Mouse (Mus musculus): ENCODE results near the gene Paqr9. TPM values are rescaled to one million over a fixed set of nuclear protein-coding genes. Genes with fewer than 3 reads are reported as not detected.

The Paqr9 gene
- polyA plus RNA-seq, 1 experiment from 2014 or later = 0.17 TPM

DNA sequence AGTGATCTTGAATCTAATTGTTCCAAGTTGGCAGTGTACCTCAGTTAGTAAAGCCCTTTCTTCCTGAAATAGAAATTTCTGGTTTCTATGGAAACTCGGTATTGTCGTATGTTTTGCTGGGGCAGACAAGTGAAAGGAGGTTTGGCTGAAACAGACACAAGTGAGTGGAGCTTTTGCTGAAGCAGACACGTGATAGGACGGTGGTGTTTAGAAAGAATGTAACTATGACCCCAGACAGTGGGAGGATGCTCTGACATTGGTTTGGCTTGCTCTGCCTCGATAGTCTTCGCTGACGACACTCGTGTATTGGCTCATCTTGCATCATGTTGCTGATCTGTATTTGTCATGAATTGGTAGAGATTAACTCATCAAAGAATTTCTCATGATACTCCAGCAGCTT, 38.4 kb upstream of the Paqr9 start:
- DNase-seq (ENCODE audit: low spot score) (no peak), ATAC-seq (ENCODE audit: insufficient number of reproducible peaks, low FRiP score, low TSS enrichment, low read depth) (no peak)
- Histone ChIP-seq H3K4me3 (ENCODE audit: low read depth, low read length) (no peak overlapping the region), H3K36me3 (ENCODE audit: control insufficient read depth, insufficient read depth, low read length) (no peaks in the 10 kb centered on the region), H3K27me3 (ENCODE audit: control insufficient read depth, insufficient read depth, low read length) (no peaks in the 10 kb centered on the region), H3K4me1 (ENCODE audit: control insufficient read depth, insufficient read depth, low read length) (no peaks in the 10 kb centered on the region), H3K9ac (ENCODE audit: low read length) (no peak overlapping the region), H3K27ac (replicated peaks; ENCODE audit: low read depth, low read length) (no peak overlapping the region), H3K4me2 (ENCODE audit: low read depth, severe bottlenecking) (no peak overlapping the region), H3K9me3 (ENCODE audit: control insufficient read depth, low read length) (no peaks in the 10 kb centered on the region)
- 93% methylated on average over 8 of the region's 8 CpGs for WGBS

DNA sequence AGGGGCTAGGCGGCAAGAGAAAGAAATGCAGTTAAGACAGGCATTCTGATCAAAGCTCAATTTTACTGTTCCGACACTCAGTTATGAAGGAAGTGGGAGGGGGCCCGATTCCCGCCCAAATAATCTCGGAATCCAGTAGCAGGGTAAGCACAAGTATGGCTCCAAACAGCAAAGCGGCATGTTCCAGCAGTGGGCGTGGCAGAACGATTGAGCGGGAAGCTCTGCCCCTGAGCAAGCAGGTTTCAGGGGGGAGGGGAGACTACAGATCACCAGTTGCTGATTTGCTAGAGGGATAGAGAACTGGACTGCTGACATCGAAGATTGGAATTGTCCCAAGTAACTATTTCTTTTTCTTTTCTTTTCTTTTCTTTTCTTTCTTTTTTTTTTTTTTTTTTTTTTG, 37.9 kb upstream of the Paqr9 start:
- WGBS = 49% methylated on average over 10 of the region's 10 CpGs
- ATAC-seq (ENCODE audit: insufficient number of reproducible peaks, low FRiP score, low TSS enrichment, low read depth) = no peak
- Histone ChIP-seq H3K27ac (replicated peaks; ENCODE audit: low read depth, low read length) (no peak overlapping the region), H3K4me2 (ENCODE audit: low read depth, severe bottlenecking) (no peak overlapping the region), H3K9me3 (ENCODE audit: control insufficient read depth, low read length) (no peaks in the 10 kb centered on the region), H3K9ac (ENCODE audit: low read length) (no peak overlapping the region), H3K36me3 (ENCODE audit: control insufficient read depth, insufficient read depth, low read length) (no peaks in the 10 kb centered on the region), H3K27me3 (ENCODE audit: control insufficient read depth, insufficient read depth, low read length) (no peaks in the 10 kb centered on the region), H3K4me3 (ENCODE audit: low read depth, low read length) (no peak overlapping the region), H3K4me1 (ENCODE audit: control insufficient read depth, insufficient read depth, low read length) (no peaks in the 10 kb centered on the region)
- peak; percentile 46 for DNase-seq (ENCODE audit: low spot score)

DNA sequence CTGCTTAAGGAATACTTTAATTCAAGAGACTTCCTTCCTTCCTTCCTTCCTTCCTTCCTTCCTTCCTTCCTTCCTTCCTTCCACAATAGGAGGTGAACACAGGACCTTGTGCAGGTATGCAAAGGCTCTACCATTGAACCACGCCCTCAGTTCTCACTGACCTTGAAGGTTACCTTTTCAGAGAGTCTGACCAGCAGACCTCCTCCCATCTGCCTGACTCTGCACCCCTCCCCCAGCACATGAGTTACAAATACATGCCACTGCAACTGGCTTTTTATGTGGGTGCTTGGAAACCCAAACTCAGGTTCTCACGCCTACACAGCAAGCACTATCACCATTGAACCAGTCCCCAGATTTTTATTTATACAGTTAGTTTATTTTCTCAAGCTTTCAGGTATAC, 36.9 kb upstream of the Paqr9 start:
- ATAC-seq (ENCODE audit: insufficient number of reproducible peaks, low FRiP score, low TSS enrichment, low read depth) = no peak
- DNase-seq (ENCODE audit: low spot score) = no peak
- no peaks in the 10 kb centered on the region for H3K27me3 ChIP-seq (ENCODE audit: control insufficient read depth, insufficient read depth, low read length)
- H3K4me2 ChIP-seq (ENCODE audit: low read depth, severe bottlenecking) = no peak overlapping the region
- H3K9me3 ChIP-seq (ENCODE audit: control insufficient read depth, low read length) = no peaks in the 10 kb centered on the region
- no peaks in the 10 kb centered on the region for H3K4me1 ChIP-seq (ENCODE audit: control insufficient read depth, insufficient read depth, low read length)
- H3K4me3 ChIP-seq (ENCODE audit: low read depth, low read length) = no peak overlapping the region
- no peaks in the 10 kb centered on the region for H3K36me3 ChIP-seq (ENCODE audit: control insufficient read depth, insufficient read depth, low read length)
- H3K9ac ChIP-seq (ENCODE audit: low read length) = no peak overlapping the region
- H3K27ac ChIP-seq (replicated peaks; ENCODE audit: low read depth, low read length) = no peak overlapping the region
- 80% methylated on average over 2 of the region's 2 CpGs for WGBS

GRCm38 (mm10) chr9:95525376-95525775, 34.1 kb upstream of the Paqr9 start:
- Histone ChIP-seq H3K9ac (ENCODE audit: low read length) (no peak overlapping the region), H3K27ac (replicated peaks; ENCODE audit: low read depth, low read length) (no peak overlapping the region), H3K36me3 (ENCODE audit: control insufficient read depth, insufficient read depth, low read length) (no peaks in the 10 kb centered on the region), H3K27me3 (ENCODE audit: control insufficient read depth, insufficient read depth, low read length) (no peaks in the 10 kb centered on the region), H3K9me3 (ENCODE audit: control insufficient read depth, low read length) (no peaks in the 10 kb centered on the region), H3K4me3 (ENCODE audit: low read depth, low read length) (no peak overlapping the region), H3K4me1 (ENCODE audit: control insufficient read depth, insufficient read depth, low read length) (no peaks in the 10 kb centered on the region), H3K4me2 (ENCODE audit: low read depth, severe bottlenecking) (no peak overlapping the region)
- DNase-seq (ENCODE audit: low spot score) (no peak), ATAC-seq (ENCODE audit: insufficient number of reproducible peaks, low FRiP score, low TSS enrichment, low read depth) (no peak)
- WGBS = 82% methylated on average over 6 of the region's 6 CpGs

DNA sequence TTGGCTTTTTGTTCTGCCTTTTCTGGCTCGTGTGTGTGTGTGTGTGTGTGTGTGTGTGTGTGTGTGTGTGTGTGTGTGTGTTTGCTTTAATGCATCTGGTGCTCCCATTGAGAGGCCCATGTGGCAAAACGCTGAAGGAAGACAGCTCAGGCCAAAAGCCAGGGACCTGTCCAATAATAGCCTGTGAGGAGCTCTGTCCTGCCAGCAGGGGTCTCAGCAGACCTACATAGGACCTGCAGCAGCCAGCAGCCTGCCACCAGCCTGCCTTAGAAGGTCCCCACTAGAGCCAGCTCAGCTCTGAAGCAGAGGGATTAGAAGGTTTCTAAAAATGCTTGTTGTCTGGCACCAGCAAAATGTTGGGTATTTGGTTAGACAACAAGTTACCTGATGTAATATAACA, 33.5 kb upstream of the Paqr9 start:
- H3K4me2 ChIP-seq (ENCODE audit: low read depth, severe bottlenecking) = no peak overlapping the region
- ATAC-seq (ENCODE audit: insufficient number of reproducible peaks, low FRiP score, low TSS enrichment, low read depth) (0 out of 2 replicates have a peak, but pooled peaks have one; percentile 47), DNase-seq (ENCODE audit: low spot score) (peak; percentile 52)
- no peaks in the 10 kb centered on the region for H3K36me3 ChIP-seq (ENCODE audit: control insufficient read depth, insufficient read depth, low read length)
- no peak overlapping the region for H3K9ac ChIP-seq (ENCODE audit: low read length)
- WGBS = 29% methylated on average over 2 of the region's 2 CpGs
- H3K27ac ChIP-seq (replicated peaks; ENCODE audit: low read depth, low read length) = no peak overlapping the region
- H3K4me3 ChIP-seq (ENCODE audit: low read depth, low read length) = no peak overlapping the region
- no peaks in the 10 kb centered on the region for H3K9me3 ChIP-seq (ENCODE audit: control insufficient read depth, low read length)
- H3K27me3 ChIP-seq (ENCODE audit: control insufficient read depth, insufficient read depth, low read length) = no peaks in the 10 kb centered on the region
- H3K4me1 ChIP-seq (ENCODE audit: control insufficient read depth, insufficient read depth, low read length) = no peaks in the 10 kb centered on the region

GRCm38 (mm10) chr9:95527676-95528075, 31.8 kb upstream of the Paqr9 start:
- H3K9ac ChIP-seq (ENCODE audit: low read length) = no peak overlapping the region
- no peak overlapping the region for H3K27ac ChIP-seq (replicated peaks; ENCODE audit: low read depth, low read length)
- H3K9me3 ChIP-seq (ENCODE audit: control insufficient read depth, low read length) = no peaks in the 10 kb centered on the region
- H3K4me1 ChIP-seq (ENCODE audit: control insufficient read depth, insufficient read depth, low read length) = no peaks in the 10 kb centered on the region
- ATAC-seq (ENCODE audit: insufficient number of reproducible peaks, low FRiP score, low TSS enrichment, low read depth) (no peak), DNase-seq (ENCODE audit: low spot score) (no peak)
- no peak overlapping the region for H3K4me2 ChIP-seq (ENCODE audit: low read depth, severe bottlenecking)
- WGBS = 64% methylated on average over 2 of the region's 2 CpGs
- no peaks in the 10 kb centered on the region for H3K36me3 ChIP-seq (ENCODE audit: control insufficient read depth, insufficient read depth, low read length)
- no peaks in the 10 kb centered on the region for H3K27me3 ChIP-seq (ENCODE audit: control insufficient read depth, insufficient read depth, low read length)
- H3K4me3 ChIP-seq (ENCODE audit: low read depth, low read length) = no peak overlapping the region

DNA sequence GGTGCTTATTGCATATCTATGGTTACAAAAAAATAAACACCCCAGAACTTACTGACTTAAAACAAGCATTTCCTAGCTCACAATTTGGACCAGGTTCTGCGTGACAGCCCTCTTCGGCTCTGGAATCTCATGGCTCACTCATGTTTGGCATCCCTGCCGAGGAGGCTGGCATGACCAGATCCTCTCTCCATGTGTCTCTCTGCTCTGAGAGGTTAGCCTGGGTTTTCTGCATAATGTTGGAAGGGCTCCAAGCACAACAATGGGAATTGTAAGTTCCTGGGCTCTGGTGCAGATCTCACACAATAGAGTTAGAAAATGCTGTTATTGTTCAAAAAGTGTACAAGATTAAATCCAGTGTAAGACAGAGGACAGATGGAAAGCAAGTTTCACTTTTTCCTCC, 28.3 kb upstream of the Paqr9 start:
- Histone ChIP-seq H3K4me2 (ENCODE audit: low read depth, severe bottlenecking) (no peak overlapping the region), H3K27me3 (ENCODE audit: control insufficient read depth, insufficient read depth, low read length) (no peaks in the 10 kb centered on the region), H3K27ac (replicated peaks; ENCODE audit: low read depth, low read length) (no peak overlapping the region), H3K4me3 (ENCODE audit: low read depth, low read length) (no peak overlapping the region), H3K9ac (ENCODE audit: low read length) (no peak overlapping the region), H3K9me3 (ENCODE audit: control insufficient read depth, low read length) (no peaks in the 10 kb centered on the region), H3K4me1 (ENCODE audit: control insufficient read depth, insufficient read depth, low read length) (no peaks in the 10 kb centered on the region), H3K36me3 (ENCODE audit: control insufficient read depth, insufficient read depth, low read length) (no peaks in the 10 kb centered on the region)
- 86% methylated on average over 3 of the region's 3 CpGs for WGBS
- ATAC-seq (ENCODE audit: insufficient number of reproducible peaks, low FRiP score, low TSS enrichment, low read depth) (no peak), DNase-seq (ENCODE audit: low spot score) (no peak)

- no peaks in the 10 kb centered on the region for H3K27me3 ChIP-seq (ENCODE audit: control insufficient read depth, insufficient read depth, low read length)
- no peak overlapping the region for H3K27ac ChIP-seq (replicated peaks; ENCODE audit: low read depth, low read length)
- no peaks in the 10 kb centered on the region for H3K9me3 ChIP-seq (ENCODE audit: control insufficient read depth, low read length)
- no peak for ATAC-seq (ENCODE audit: insufficient number of reproducible peaks, low FRiP score, low TSS enrichment, low read depth)
- no peaks in the 10 kb centered on the region for H3K4me1 ChIP-seq (ENCODE audit: control insufficient read depth, insufficient read depth, low read length)
- 44% methylated on average over 6 of the region's 6 CpGs for WGBS
- no peaks in the 10 kb centered on the region for H3K36me3 ChIP-seq (ENCODE audit: control insufficient read depth, insufficient read depth, low read length)
- no peak overlapping the region for H3K9ac ChIP-seq (ENCODE audit: low read length)
- DNase-seq (ENCODE audit: low spot score) = no peak
- no peak overlapping the region for H3K4me3 ChIP-seq (ENCODE audit: low read depth, low read length)
- no peak overlapping the region for H3K4me2 ChIP-seq (ENCODE audit: low read depth, severe bottlenecking)
Observed at GRCm38 (mm10) chr9:95533817-95534216, 25.6 kb upstream of the Paqr9 start.

- no peaks in the 10 kb centered on the region for H3K36me3 ChIP-seq (ENCODE audit: control insufficient read depth, insufficient read depth, low read length)
- ATAC-seq (ENCODE audit: insufficient number of reproducible peaks, low FRiP score, low TSS enrichment, low read depth) (no peak), DNase-seq (ENCODE audit: low spot score) (no peak)
- H3K4me1 ChIP-seq (ENCODE audit: control insufficient read depth, insufficient read depth, low read length) = no peaks in the 10 kb centered on the region
- no peaks in the 10 kb centered on the region for H3K27me3 ChIP-seq (ENCODE audit: control insufficient read depth, insufficient read depth, low read length)
- H3K9ac ChIP-seq (ENCODE audit: low read length) = no peak overlapping the region
- no peak overlapping the region for H3K4me2 ChIP-seq (ENCODE audit: low read depth, severe bottlenecking)
- no peaks in the 10 kb centered on the region for H3K9me3 ChIP-seq (ENCODE audit: control insufficient read depth, low read length)
- no peak overlapping the region for H3K4me3 ChIP-seq (ENCODE audit: low read depth, low read length)
- no peak overlapping the region for H3K27ac ChIP-seq (replicated peaks; ENCODE audit: low read depth, low read length)
- 70% methylated on average over 2 of the region's 2 CpGs for WGBS
Observed at GRCm38 (mm10) chr9:95539176-95539800, 20.2 kb upstream of the Paqr9 start.

Data from limb, embryonic 11.5 days (tissue).